Mouse (Mus musculus) forebrain, embryonic 15.5 days (tissue): ENCODE measurements around the gene Ap5z1. TPM values are rescaled to one million over a fixed set of nuclear protein-coding genes. Genes with fewer than 3 reads are reported as not detected.
A peak's percentile ranks its signal among the peaks of the same experiment; 100 is the strongest.

ENCODE experiments used
- ATAC-seq: fragments of 200-750 bp; cut with Nextera tagmentation; replicated peaks from 2 replicates; pipeline ENCODE4 v1.8.0; 2017; ENCODE audit warnings: mild to moderate bottlenecking, moderate TSS enrichment, moderate library complexity
- H3K27ac ChIP-seq: fragments of 300-500 bp; sonication (generic); replicated peaks from 2 replicates; pipeline ENCODE4 v1.5.1; 2015; ENCODE audit warnings: mild to moderate bottlenecking, inconsistent platforms
- H3K27me3 ChIP-seq: fragments of 300-500 bp; sonication (generic); 2 replicates; pipeline ENCODE4 v1.6.1; 2015; ENCODE audit warnings: inconsistent platforms
- H3K36me3 ChIP-seq: fragments of 300-500 bp; sonication (generic); 2 replicates; pipeline ENCODE4 v1.6.1; 2015; ENCODE audit warnings: mild to moderate bottlenecking, inconsistent platforms
- H3K4me1 ChIP-seq: fragments of 300-500 bp; sonication (generic); 2 replicates; pipeline ENCODE4 v1.6.1; 2015; ENCODE audit warnings: inconsistent platforms
- H3K4me2 ChIP-seq: fragments of 300-500 bp; sonication (generic); replicated peaks from 2 replicates; pipeline ENCODE4 v1.6.1; 2015; ENCODE audit warnings: mild to moderate bottlenecking, inconsistent platforms
- H3K4me3 ChIP-seq: fragments of 300-500 bp; sonication (generic); 2 replicates; pipeline ENCODE4 v1.5.1; 2015; ENCODE audit warnings: mild to moderate bottlenecking, inconsistent platforms
- H3K9ac ChIP-seq: fragments of 300-500 bp; sonication (generic); replicated peaks from 2 replicates; pipeline ENCODE4 v1.6.1; 2015; ENCODE audit warnings: mild to moderate bottlenecking, inconsistent platforms
- H3K9me3 ChIP-seq: fragments of 300-500 bp; sonication (generic); 2 replicates; pipeline ENCODE4 v1.6.1; 2016; ENCODE audit warnings: inconsistent platforms
- WGBS: fragments of 180-500 bp; shearing (Covaris S2); methylation state at CpG from one replicate; pipeline ENCODE4 v1.1.7; 2015; ENCODE audit warnings: mixed read lengths; 5-methylcytosine and 5-hydroxymethylcytosine counted together
- polyA plus RNA-seq: library from polyadenylated mRNA; unstranded; fragments of >200 nt; fragmentation: Nextera tagmentation; extraction: Ambion mirVana; gene quantifications from 2 replicates; pipeline ENCODE4 v1.2.1, GENCODE M21; 2015

Gene Ap5z1
- polyA plus RNA-seq, 1 experiment from 2014 or later, result 15.0 TPM

GRCm38 (mm10) chr5:142478829-142479435, 15.2 kb downstream of the Ap5z1 start:
- Histone ChIP-seq H3K9ac (no peak overlapping the region), H3K4me2 (peak overlapping the region; percentile 26; the same call in 1 of the 2 replicates), H3K4me1 (peaks cover 8% of the 10 kb centered on the region), H3K9me3 (no peaks in the 10 kb centered on the region), H3K4me3 (no peak overlapping the region), H3K36me3 (no peaks in the 10 kb centered on the region), H3K27ac (peak overlapping the region; percentile 46; the same call in 1 of the 2 replicates), H3K27me3 (no peaks in the 10 kb centered on the region)
- 29% methylated on average over 17 of the region's 17 CpGs for WGBS
- ATAC-seq, result peak; percentile 42

DNA sequence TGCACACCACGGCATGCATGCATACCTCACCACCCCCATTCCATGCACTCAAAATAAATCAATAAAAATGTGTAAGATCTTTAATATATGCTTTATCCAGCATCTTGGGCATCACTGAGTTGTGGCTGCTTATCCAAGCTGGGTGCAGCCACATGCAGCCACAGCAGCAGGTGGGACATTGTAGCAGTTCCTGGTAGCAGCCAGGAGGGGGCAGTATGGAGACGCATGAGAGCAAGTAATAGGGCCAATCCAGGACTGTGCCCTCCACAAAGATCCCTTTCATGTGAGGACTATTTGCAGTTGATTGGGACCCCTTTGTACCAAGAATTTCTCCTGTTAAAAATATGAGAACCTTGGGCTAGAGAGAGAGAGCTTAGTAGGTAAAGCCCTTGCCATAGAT, 18.8 kb downstream of the Ap5z1 start:
- H3K27ac ChIP-seq, result no peak overlapping the region
- no peak overlapping the region for H3K4me3 ChIP-seq
- H3K27me3 ChIP-seq, result no peaks in the 10 kb centered on the region
- H3K9ac ChIP-seq, result no peak overlapping the region
- H3K4me1 ChIP-seq, result peaks cover 8% of the 10 kb centered on the region
- no peak overlapping the region for H3K4me2 ChIP-seq
- WGBS, result 62% methylated on average over 2 of the region's 2 CpGs
- H3K9me3 ChIP-seq, result no peaks in the 10 kb centered on the region
- no peak for ATAC-seq
- H3K36me3 ChIP-seq, result no peaks in the 10 kb centered on the region

DNA sequence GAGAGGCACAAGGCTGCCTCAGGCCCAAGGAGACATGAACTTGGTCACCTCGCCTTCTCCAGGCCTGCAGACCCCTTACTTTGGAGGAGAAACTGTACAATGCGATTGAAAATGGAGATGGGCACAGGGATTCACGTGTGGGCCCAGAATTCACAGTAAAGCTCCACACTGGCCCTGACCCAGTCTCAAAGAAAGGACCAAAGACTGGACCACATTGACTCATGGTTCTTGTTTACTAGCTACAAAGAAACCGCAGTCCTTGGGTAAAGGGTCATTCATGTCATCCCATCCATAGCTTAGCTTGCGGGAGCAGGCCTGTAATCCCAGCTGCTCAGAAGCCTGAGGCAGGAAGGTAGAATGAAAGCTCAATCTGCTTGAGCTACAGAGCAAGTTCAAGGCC, 19.8 kb downstream of the Ap5z1 start:
- Histone ChIP-seq H3K4me3 (no peak overlapping the region), H3K4me2 (no peak overlapping the region), H3K36me3 (no peaks in the 10 kb centered on the region), H3K9me3 (no peaks in the 10 kb centered on the region), H3K9ac (no peak overlapping the region), H3K27ac (no peak overlapping the region), H3K27me3 (no peaks in the 10 kb centered on the region), H3K4me1 (peaks cover 8% of the 10 kb centered on the region)
- no peak for ATAC-seq
- 93% methylated on average over 5 of the region's 5 CpGs for WGBS

- Histone ChIP-seq H3K4me1 (no peaks in the 10 kb centered on the region), H3K4me3 (no peak overlapping the region), H3K9ac (no peak overlapping the region), H3K36me3 (no peaks in the 10 kb centered on the region), H3K9me3 (no peaks in the 10 kb centered on the region), H3K4me2 (no peak overlapping the region), H3K27me3 (no peaks in the 10 kb centered on the region), H3K27ac (no peak overlapping the region)
- no peak for ATAC-seq
- 70% methylated on average over 9 of the region's 9 CpGs for WGBS
Observed at GRCm38 (mm10) chr5:142486654-142487053, 22.9 kb downstream of the Ap5z1 start.

GRCm38 (mm10) chr5:142489955-142490707, 26.4 kb downstream of the Ap5z1 start:
- no peaks in the 10 kb centered on the region for H3K4me1 ChIP-seq
- no peak overlapping the region for H3K9ac ChIP-seq
- H3K27ac ChIP-seq, result no peak overlapping the region
- WGBS, result 74% methylated on average over 9 of the region's 9 CpGs
- no peak overlapping the region for H3K4me2 ChIP-seq
- H3K27me3 ChIP-seq, result no peaks in the 10 kb centered on the region
- H3K9me3 ChIP-seq, result no peaks in the 10 kb centered on the region
- ATAC-seq, result no peak
- H3K4me3 ChIP-seq, result no peak overlapping the region
- no peaks in the 10 kb centered on the region for H3K36me3 ChIP-seq

- Histone ChIP-seq H3K36me3 (no peaks in the 10 kb centered on the region), H3K9ac (no peak overlapping the region), H3K4me1 (no peaks in the 10 kb centered on the region), H3K4me3 (no peak overlapping the region), H3K27ac (no peak overlapping the region), H3K27me3 (no peaks in the 10 kb centered on the region), H3K4me2 (no peak overlapping the region), H3K9me3 (no peaks in the 10 kb centered on the region)
- WGBS, result 85% methylated on average over 3 of the region's 3 CpGs
- no peak for ATAC-seq
Observed at GRCm38 (mm10) chr5:142493307-142493706, 29.6 kb downstream of the Ap5z1 start.

GRCm38 (mm10) chr5:142495321-142496096, 31.8 kb downstream of the Ap5z1 start:
- H3K4me2 ChIP-seq, result no peak overlapping the region
- no peaks in the 10 kb centered on the region for H3K36me3 ChIP-seq
- no peak overlapping the region for H3K4me3 ChIP-seq
- no peaks in the 10 kb centered on the region for H3K9me3 ChIP-seq
- no peak overlapping the region for H3K27ac ChIP-seq
- H3K9ac ChIP-seq, result no peak overlapping the region
- H3K4me1 ChIP-seq, result no peaks in the 10 kb centered on the region
- 50% methylated on average over 14 of the region's 14 CpGs for WGBS
- ATAC-seq, result no peak
- H3K27me3 ChIP-seq, result no peaks in the 10 kb centered on the region

DNA sequence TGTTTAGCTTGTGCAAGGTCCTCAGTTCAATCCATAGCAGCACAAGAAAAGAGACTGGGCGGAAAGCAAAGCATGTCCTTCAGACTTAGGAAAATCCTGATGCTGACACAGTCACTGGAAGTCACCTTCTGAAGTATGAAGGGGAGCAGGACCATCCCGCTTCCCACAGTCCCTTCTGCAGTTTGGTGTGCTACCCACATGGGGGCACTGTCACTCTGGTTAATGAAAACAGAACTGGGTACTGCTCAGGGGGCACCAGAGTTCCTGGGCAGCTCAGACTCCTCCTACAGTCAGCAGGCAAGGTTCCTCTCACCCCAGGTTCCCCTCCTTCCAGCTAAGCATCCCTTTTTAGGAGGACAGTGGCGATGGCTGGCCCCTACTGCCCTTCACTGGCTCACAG, 35.2 kb downstream of the Ap5z1 start:
- no peaks in the 10 kb centered on the region for H3K9me3 ChIP-seq
- no peak for ATAC-seq
- H3K4me1 ChIP-seq, result no peaks in the 10 kb centered on the region
- no peaks in the 10 kb centered on the region for H3K27me3 ChIP-seq
- no peak overlapping the region for H3K9ac ChIP-seq
- H3K36me3 ChIP-seq, result no peaks in the 10 kb centered on the region
- no peak overlapping the region for H3K27ac ChIP-seq
- no peak overlapping the region for H3K4me3 ChIP-seq
- 23% methylated on average over 3 of the region's 3 CpGs for WGBS
- H3K4me2 ChIP-seq, result no peak overlapping the region

DNA sequence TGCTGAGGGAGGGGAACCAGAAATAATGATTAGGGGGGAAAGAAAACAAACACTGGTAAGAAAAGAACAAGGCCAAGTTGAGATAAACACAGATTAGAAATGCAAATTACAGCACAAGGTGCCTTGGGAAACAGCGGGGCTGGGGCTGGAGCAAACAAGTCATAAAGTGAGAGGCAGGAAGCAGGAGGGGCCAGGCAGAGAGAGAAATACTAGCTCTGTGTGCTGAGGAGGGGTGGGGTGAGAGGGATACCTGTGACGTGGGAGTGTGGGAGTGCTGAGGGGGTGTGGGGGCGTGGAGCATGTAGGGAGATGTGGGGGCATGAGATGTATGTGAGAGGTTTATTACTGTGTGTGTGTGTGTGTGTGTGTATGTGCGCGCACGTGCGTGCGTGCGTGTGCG, 37.2 kb downstream of the Ap5z1 start:
- no peak overlapping the region for H3K27ac ChIP-seq
- no peaks in the 10 kb centered on the region for H3K9me3 ChIP-seq
- 81% methylated on average over 10 of the region's 10 CpGs for WGBS
- H3K27me3 ChIP-seq, result no peaks in the 10 kb centered on the region
- no peaks in the 10 kb centered on the region for H3K4me1 ChIP-seq
- ATAC-seq, result no peak
- H3K4me2 ChIP-seq, result no peak overlapping the region
- H3K9ac ChIP-seq, result no peak overlapping the region
- no peaks in the 10 kb centered on the region for H3K36me3 ChIP-seq
- no peak overlapping the region for H3K4me3 ChIP-seq

DNA sequence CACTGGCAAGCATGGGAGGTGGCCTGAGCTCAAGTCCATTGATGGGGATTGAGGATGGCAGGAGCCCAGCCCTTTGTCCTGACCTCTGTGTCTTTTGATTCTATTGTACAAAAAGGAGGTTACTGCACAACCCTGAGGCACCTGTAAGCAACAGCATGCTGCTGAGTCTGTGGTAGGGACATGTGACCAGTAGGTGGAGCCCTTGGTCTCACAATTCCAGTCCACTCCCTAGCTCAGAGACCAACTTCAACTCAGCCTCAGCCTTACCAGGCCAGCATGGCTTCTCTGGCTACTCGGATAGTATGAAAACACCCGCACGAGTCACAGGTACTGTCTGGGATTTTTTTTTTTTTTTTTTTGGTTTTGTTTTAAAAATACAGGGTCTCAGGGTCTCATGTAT, 38.7 kb downstream of the Ap5z1 start:
- no peaks in the 10 kb centered on the region for H3K9me3 ChIP-seq
- H3K27ac ChIP-seq, result no peak overlapping the region
- no peak overlapping the region for H3K9ac ChIP-seq
- no peak overlapping the region for H3K4me3 ChIP-seq
- no peak overlapping the region for H3K4me2 ChIP-seq
- no peaks in the 10 kb centered on the region for H3K27me3 ChIP-seq
- WGBS, result 4% methylated on average over 3 of the region's 3 CpGs
- ATAC-seq, result peak; percentile 86
- H3K36me3 ChIP-seq, result no peaks in the 10 kb centered on the region
- H3K4me1 ChIP-seq, result no peaks in the 10 kb centered on the region

DNA sequence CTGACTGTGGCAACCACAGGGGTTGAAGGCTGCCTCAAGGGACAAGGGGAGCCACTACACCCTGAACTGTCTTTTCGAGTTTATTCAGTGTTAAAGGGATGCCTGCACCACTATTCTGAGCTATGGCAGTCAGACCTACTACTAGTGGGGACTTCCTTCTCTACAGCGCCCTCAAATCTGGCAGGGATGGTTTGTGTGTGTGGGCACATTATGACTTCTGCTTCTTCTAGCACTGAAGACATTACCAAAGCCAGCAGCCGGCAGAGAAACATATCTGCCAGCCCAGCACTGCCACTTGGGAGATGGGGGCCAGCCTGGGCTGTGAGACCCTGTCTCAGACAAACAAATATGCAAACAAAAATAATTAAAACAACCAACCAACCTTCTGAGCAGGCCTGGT, 40.4 kb downstream of the Ap5z1 start:
- no peak overlapping the region for H3K9ac ChIP-seq
- no peak for ATAC-seq

GRCm38 (mm10) chr5:142505695-142506423, 42.1 kb downstream of the Ap5z1 start:
- no peak overlapping the region for H3K9ac ChIP-seq
- WGBS, result 82% methylated on average over 3 of the region's 3 CpGs
- no peak for ATAC-seq
- no peak overlapping the region for H3K4me3 ChIP-seq
- no peaks in the 10 kb centered on the region for H3K36me3 ChIP-seq
- H3K4me1 ChIP-seq, result peaks cover 17% of the 10 kb centered on the region
- no peak overlapping the region for H3K4me2 ChIP-seq
- H3K27me3 ChIP-seq, result no peaks in the 10 kb centered on the region
- H3K27ac ChIP-seq, result no peak overlapping the region
- H3K9me3 ChIP-seq, result no peaks in the 10 kb centered on the region

More for the DNA sequence above, 40.4 kb downstream of the Ap5z1 start:
- no peaks in the 10 kb centered on the region for H3K9me3 ChIP-seq
- H3K4me2 ChIP-seq, result no peak overlapping the region
- H3K4me3 ChIP-seq, result no peak overlapping the region
- H3K27ac ChIP-seq, result no peak overlapping the region
- no peaks in the 10 kb centered on the region for H3K27me3 ChIP-seq
- 78% methylated on average over 3 of the region's 3 CpGs for WGBS
- H3K4me1 ChIP-seq, result peaks cover 6% of the 10 kb centered on the region
- no peaks in the 10 kb centered on the region for H3K36me3 ChIP-seq
